Mouse (Mus musculus) urinary bladder, adult 18-20 months (tissue): ENCODE data around the gene Oxtr.

Experiments used
- DNase-seq, 2 experiments: peaks; one replicate each; pipeline ENCODE4 v3.0.0; 2022; ENCODE audit warnings: low spot score in 2 of 2, mixed read lengths in 2 of 2

The Oxtr gene

GRCm38 (mm10) chr6:112488821-112489180, 942 bp downstream of the Oxtr start:
- no peak for DNase-seq

GRCm38 (mm10) chr6:112487993-112488392, 1.8 kb downstream of the Oxtr start:
- DNase-seq, result no peak

- DNase-seq, result no peak
Measured at GRCm38 (mm10) chr6:112484316-112484715, 5.4 kb downstream of the Oxtr start.

- no peak for DNase-seq
Measured at GRCm38 (mm10) chr6:112479861-112480260, 9.9 kb downstream of the Oxtr start.

GRCm38 (mm10) chr6:112471644-112472043, 18.1 kb downstream of the Oxtr start:
- no peak for DNase-seq

- DNase-seq, result no peak
Measured at GRCm38 (mm10) chr6:112466001-112466400, 23.7 kb downstream of the Oxtr start.

- no peak for DNase-seq
Measured at GRCm38 (mm10) chr6:112465441-112465840, 24.3 kb downstream of the Oxtr start.

GRCm38 (mm10) chr6:112463331-112463730, 26.4 kb downstream of the Oxtr start:
- DNase-seq, result no peak

GRCm38 (mm10) chr6:112461459-112461858, 28.3 kb downstream of the Oxtr start:
- no peak for DNase-seq

GRCm38 (mm10) chr6:112459341-112459749, 30.4 kb downstream of the Oxtr start, which contains the start of gene Cav3:
Cav3 (plus strand) TSS chr6:112459505.
- DNase-seq, result peak in 1 of 2 experiments; percentile 2

GRCm38 (mm10) chr6:112445675-112446074, 44.1 kb downstream of the Oxtr start:
- no peak for DNase-seq

GRCm38 (mm10) chr6:112426018-112426732, 63.6 kb downstream of the Oxtr start:
- DNase-seq, result no peak

GRCm38 (mm10) chr6:112423746-112424501, 65.8 kb downstream of the Oxtr start:
- no peak for DNase-seq
